Mouse (Mus musculus) adrenal gland, adult 8-10 months (tissue): ENCODE data around the gene Olfr649. TPM values are rescaled to one million over a fixed set of nuclear protein-coding genes. Genes with fewer than 3 reads are reported as not detected.

ENCODE experiments used
- DNase-seq: peaks from one replicate; pipeline ENCODE4 v3.0.0; 2022
- total RNA-seq, 4 experiments: library from RNA; stranded (reverse); gene quantifications; 2 replicates each; pipeline ENCODE4 v1.2.4; 2022

Gene Olfr649
- total RNA-seq = not detected

- DNase-seq = no peak
Observed at GRCm38 (mm10) chr7:104195885-104196284, at the start of gene Olfr649. TSS of gene Olfr649 (minus strand) at chr7:104195985.

GRCm38 (mm10) chr7:104244287-104245181, 48.7 kb upstream of the Olfr649 start, which contains the start of gene Trim34a:
TSS of gene Trim34a (plus strand) at chr7:104244457.
- DNase-seq = peak; percentile 57

GRCm38 (mm10) chr7:104243616-104244015, 47.8 kb upstream of the Olfr649 start:
- no peak for DNase-seq

DNA sequence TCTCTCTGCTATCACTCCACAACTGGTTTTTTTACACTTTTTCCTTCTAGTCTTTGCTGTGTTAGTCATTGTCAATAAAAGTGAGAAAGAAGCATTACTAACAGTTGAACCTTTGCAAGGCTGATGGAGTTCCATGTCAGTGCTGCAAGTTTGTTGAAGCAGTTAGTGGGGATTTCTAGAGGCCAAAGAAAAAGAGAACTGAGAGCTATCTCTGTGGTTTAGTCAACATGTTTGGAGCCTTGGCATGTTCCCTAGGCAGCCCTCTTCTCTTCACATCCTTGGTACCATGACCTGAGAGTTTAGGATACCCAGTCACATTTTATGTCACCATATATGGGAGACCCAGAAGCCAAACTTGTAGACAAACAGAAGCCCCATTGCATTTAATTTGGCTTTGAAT, 45.1 kb upstream of the Olfr649 start:
- no peak for DNase-seq

DNA sequence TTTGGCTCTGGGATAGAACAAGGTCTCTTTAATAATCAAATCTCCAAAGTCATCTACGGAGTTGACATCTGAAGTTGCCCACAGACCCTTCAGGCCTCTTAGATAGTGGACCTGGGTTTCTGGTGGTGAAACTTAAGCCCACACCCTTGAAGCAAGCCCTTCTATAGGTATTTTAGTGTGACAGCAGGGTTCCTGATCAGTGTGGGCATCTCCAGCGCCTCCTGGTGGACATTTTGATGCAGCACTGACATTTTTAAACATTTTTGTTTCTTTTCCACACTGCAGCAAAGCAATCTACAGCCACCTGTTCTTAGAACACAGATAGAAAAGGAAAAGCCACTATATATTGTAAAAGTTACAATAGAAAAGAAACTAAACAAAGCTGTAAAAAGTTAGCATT, 35.4 kb upstream of the Olfr649 start:
- DNase-seq = no peak

- peak; percentile 86 for DNase-seq
Observed at GRCm38 (mm10) chr7:104218701-104219569, 23.1 kb upstream of the Olfr649 start, which contains the start of gene Trim6. TSS of gene Trim6 (plus strand) at chr7:104218793.

DNA sequence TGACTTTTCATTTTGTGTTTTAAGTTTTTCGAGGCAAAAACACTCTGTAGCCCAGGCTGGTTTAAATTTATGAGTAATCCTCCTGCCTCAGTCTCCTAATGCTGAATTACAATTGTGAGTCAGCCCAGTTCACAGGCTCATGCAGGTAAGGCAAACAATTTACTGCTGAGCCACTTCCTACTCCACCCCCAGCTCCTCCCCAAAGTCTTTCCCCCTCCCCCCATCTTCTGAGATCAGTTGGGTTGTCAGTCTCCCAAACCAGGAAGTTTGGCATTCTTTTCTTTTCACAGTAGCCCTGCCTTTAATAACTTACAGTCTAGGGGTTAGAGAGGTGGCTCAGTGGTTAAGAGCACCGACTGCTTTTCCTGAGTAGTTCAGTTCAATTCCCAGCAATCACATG, 22.1 kb upstream of the Olfr649 start:
- no peak for DNase-seq

GRCm38 (mm10) chr7:104216011-104216535, 20.3 kb upstream of the Olfr649 start:
- DNase-seq = no peak

DNA sequence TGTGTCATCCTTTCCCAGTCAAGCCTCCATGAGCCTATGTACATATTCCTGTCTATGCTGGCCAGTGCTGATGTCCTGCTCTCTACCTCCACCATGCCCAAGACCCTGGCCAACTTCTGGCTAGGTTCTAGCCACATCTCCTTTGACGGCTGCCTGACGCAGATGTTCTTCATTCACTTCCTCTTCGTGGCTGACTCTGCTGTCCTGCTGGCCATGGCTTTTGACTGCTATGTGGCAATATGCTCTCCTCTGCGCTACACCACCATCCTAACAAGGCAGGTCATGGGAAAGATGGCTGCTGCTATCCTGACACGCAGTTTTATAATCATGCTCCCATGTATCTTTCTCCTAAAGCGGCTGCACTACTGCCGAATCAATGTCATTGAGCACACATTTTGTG, 10.4 kb upstream of the Olfr649 start:
- DNase-seq = no peak

DNA sequence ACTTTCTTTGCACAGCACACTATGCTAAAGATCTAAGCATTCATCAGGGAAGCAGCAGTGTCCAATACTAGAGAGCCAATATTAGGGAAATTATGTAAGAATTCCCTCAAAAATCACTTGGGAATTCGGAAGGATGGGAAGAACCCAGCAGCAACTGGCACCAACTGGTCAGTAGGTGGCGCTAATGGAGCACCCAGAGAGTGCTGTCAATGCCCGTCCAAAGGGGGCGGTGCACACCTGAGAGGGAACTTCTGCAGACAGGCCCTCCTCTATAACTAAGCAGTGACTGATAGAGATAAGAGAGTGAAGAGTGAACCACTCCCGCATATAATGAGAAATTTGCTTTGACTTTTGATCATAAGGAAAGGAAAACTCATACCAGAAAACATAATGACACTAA, 4.0 kb upstream of the Olfr649 start:
- DNase-seq = peak; percentile 43

DNA sequence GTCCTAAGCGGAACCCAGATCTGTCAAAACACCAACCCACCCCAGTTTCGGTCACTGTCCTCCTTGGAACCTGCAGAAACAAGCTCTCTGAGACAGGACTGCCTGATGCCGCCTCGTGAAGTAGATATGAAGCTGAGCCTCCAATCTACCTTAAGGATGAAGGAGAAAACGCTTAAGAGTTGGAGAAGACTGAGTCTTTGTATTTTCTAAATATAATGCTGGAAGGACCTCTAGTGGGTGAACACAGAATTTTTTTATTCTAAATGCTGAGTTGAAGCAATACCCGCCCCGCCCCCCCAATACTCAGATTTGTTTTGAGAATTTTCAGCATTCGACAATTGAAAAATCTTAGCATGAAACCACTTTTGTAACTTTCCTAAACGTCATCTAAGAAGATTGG, 4.5 kb downstream of the Olfr649 start:
- no peak for DNase-seq

- DNase-seq = no peak
Observed at GRCm38 (mm10) chr7:104183292-104183691, 12.5 kb downstream of the Olfr649 start, which contains the start of gene Olfr648. TSS of gene Olfr648 (minus strand) at chr7:104183392.

GRCm38 (mm10) chr7:104179074-104179473, 16.7 kb downstream of the Olfr649 start:
- no peak for DNase-seq

DNA sequence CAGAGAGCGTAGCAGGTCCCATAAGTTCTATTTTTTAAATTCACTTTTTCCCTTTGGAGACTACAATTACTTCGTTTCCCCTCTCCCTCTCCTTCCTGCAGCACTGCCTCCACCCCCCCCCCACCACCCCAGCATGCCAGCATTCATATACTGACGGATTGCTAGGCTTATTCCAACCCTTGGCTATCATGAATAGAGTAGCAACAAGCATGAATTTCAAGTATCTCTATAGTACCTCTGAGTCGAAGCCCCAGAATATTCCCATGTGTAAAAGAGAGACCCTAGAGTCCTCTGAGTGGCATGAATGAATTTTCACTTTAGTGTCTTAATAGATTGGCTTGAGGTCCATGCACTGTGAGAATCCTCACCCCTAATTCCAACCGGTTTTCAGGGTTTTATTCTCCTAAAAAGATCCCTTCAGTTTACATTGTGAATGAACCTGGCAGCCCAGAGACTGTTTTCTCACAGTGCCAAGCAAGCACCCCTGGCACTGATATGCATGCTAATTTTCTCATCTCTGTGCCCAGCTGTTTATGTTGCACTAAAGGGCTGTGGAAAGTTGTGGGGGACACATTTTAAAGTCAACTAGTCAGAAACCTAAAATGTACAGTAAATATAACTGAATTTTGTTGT, 17.2 kb downstream of the Olfr649 start:
- DNase-seq = no peak

DNA sequence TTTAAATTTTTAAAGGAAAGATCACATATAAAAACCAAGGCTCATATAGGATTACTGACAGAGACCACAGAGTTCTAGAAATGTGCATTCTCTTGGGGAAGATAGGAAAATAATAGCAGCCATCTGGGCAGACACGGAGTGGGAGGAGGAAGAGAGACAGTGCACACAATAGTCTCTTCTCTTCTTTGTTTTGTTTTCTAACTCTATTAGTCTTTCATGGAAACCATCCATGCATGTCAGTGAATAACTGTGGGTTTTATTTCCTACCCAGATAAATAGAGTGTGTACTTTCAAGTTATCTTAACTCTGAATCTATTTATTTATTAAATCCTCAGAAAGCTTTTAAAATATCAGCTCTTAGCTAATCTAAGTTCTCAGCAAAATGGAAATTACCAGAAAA, 20.7 kb downstream of the Olfr649 start:
- no peak for DNase-seq

- no peak for DNase-seq
Observed at GRCm38 (mm10) chr7:104169634-104170204, 26.1 kb downstream of the Olfr649 start.

DNA sequence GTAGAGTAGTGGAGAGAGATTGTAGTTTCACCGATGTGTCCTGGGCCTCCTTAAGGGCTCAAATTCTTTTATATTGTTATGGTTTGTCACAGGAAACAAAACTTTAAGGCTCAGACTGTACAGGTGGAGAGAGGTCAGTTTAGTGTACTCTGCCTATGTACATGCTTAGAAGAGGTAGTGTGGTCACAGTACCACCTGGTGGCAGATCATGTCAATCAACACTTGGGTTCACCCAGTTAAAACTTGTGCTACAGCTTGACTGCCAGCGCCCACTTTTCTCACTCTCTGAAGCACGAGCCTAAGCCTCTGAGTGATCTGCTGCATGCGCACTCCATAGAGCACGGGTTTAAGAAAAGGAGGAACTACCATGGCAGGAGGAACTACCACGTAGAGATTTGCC, 28.7 kb downstream of the Olfr649 start:
- no peak for DNase-seq

DNA sequence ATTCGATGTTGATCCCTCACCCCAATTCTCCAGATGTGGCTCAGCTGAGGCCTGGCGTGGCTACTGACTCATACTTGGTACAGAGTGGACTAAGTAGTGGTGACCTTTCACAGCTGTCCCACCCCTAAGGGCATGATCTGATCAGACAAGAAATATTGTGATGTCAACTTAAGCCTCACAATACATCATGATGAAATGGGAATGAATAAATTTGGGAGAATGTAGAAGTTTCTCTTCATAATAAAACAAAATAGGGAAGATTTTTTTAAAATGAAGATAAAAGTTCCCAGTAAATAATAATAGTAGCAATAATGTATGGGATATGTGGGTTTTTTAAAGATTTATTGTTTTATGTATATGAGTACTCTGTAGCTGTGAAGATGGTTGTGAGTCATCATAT, 45.3 kb downstream of the Olfr649 start, which contains the start of gene Ubqlnl:
Ubqlnl (minus strand) TSS at position 101 of the 400 bp plus-strand sequence.
- no peak for DNase-seq

DNA sequence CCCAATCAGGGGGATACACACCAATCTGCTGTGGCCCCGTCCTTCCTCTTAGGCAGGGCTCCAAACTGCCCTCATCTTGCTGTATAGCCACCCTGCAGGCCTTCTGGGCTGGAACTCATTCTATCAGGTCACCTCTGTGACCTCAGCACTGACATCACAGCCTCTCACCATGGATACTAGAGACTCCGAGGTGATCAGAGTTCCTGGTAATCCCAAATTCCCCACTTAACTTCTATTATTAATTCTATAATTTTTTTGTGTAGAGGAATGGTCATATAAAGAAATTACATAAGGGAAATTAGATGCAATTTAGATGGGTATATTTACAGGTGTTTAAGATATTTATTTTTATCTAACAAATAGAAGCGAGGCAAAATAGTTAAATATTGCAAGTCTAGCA, 52.6 kb downstream of the Olfr649 start, which contains the start of gene Ubqln3:
Ubqln3 (minus strand) TSS at position 101 of the 400 bp plus-strand sequence.
- no peak for DNase-seq
